Mouse (Mus musculus): Measurements from ENCODE around the gene Rab14.

Gene Rab14

DNA sequence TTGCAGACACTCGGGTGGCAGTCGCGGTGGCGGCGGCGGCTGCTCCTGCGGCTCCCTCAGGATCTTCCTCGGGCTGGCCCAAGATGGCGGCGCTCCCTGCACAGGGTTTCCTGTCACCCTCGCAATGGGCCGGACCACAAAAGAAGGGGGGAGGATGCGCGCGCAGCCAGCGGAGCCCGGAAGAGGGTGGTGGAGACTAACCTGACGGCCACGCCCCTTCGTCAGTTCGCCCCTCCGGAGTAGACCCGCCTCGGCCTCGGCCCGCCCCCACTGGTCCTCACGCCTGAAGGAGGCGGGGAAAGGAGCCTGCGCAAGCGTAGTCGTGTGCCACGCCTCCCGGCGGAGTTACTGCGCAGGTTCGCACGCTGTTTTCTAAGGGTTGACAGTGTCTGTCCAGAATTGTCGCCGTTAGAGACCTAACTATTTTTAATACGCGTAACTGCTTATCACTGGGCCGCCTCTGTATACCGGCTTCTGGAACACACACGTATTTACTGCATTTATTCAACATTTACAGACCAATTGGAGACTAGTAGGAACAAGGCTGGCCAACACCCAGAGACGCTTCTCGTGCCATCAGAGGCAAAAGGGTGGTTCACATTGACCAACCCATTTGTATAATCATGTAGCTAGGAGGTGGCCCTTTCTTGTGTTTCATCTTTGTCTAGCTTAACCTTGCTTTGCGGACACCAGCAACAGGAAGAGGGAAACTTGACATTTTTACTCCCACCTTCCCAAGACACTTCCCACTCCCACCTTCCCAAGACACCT, at the start of gene Rab14:
Gene Rab14 (minus strand): TSS at position 223 of the 771 bp plus-strand sequence.
- peak; percentile 100 for DNase-seq

DNA sequence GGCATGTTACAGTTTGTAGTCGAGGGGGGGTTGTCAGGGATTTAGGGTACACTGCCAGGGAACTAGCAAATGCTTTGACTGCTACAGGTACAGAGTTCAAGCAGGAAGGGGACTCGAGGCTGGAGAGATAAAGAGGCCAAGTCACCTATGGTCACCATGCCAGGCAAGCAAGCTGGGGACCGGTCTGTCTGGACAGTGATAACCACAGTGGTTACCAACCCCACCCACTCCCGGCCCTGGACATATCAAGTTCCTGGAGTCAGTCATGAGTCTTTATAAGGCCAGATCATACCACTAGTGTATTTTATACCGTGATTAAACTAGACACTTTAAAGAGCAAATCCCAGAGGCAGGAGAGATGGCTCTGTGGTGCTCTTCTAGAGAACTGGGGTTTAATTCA, 46.8 kb upstream of the Rab14 start:
- no peak for DNase-seq

- DNase-seq = no peak
Observed at GRCm38 (mm10) chr2:35244241-35244640, 43.3 kb upstream of the Rab14 start.

DNA sequence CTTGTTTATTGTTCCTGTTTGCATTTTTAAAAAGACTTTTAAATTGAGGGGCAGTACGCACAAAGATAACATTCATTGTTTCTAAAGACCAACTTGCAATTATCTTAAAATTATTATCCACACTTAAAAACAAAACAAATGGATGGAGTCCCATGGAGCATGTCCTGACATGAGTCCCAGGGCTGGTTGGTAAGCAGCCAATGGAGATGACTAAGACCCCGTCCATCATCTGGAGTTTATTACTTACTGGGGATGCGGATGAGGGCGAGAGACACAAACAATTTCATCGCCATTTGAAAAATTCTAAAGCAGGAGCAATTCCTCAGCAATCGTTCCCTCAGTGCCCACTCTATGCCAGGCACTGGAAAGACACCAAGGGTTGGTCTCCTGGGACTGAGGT, 34.1 kb upstream of the Rab14 start:
- DNase-seq = no peak

- no peak for DNase-seq
Observed at GRCm38 (mm10) chr2:35233898-35234297, 33.0 kb upstream of the Rab14 start.

DNA sequence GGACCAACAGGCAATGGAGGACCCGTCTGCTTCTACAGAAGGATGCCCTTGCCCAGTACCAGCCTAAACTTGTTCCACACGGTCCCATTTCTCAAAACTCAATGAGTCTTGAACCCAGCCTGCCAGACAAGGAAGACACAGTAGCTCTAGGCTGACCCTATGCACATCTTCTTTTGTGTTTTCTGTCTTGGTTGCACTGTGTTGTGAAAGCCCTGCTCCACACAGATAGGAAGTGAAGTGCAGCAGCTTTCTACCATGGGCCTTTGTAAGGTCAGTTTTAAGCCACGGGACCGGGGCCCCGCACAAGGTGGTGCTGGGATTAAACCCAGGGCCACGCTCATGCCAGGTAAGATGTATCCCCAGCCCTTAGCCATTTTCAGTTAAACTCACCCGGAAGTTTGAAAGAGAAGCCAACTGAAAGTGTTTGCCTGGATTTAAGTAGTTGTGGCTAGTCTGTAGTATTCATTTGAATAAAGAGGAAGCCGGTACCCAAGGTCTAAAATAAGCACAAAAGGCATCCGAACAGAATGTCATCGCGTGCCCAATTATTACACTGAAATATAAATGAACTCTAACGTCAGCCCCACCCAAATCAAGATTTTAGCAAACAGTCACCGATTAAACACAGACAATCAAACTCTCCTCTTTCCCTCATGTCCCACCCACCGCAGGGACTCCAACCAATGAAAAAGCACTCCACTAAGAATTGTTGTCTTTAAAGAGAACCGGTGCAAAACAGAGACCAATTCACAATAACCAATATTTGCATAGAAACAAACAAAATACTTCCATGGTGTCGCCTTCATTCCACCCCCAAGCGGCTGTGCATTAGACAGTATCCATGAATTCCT, 31.9 kb upstream of the Rab14 start:
- DNase-seq = no peak

- peak; percentile 64 to 78 for DNase-seq
Observed at GRCm38 (mm10) chr2:35231871-35232270, 31.0 kb upstream of the Rab14 start.

DNA sequence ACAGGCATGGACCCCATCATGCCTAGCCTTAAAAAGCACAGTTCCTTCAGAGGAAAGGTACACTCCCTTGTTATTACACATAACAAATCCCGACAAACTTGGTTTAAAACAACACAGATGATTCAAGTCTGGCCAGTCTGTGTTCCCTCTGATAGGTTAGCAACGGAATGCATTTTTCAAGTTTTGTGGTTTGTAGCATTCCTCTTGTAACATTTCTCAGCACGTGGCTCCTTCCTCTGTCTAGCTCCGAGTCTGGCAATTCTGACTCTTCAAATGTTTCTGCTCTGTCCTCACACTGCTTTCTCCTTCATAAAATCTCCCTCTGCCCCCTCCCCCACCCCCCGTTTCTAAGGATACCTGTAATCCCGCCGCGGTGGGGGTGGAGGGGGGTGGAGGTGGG, 29.3 kb upstream of the Rab14 start:
- no peak for DNase-seq

DNA sequence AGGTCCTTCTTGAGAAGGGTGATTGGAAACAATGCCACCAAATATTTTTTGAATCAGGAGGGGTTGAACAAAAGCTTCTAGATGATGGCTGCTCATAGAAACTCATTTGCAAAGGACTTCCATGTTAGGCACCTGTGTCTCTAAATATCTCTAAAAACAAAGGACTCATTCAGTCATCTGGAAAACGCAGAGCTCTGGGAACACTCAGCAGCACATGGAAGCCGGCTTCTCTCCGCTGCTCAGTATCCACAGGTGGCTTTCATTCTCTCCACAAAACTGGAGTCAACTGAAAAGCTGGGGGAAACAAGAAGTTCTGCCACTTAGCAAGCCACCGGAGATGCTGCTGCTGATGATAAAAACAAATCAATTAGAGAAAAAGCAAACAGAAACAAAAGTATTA, 27.2 kb upstream of the Rab14 start:
- DNase-seq = no peak

DNA sequence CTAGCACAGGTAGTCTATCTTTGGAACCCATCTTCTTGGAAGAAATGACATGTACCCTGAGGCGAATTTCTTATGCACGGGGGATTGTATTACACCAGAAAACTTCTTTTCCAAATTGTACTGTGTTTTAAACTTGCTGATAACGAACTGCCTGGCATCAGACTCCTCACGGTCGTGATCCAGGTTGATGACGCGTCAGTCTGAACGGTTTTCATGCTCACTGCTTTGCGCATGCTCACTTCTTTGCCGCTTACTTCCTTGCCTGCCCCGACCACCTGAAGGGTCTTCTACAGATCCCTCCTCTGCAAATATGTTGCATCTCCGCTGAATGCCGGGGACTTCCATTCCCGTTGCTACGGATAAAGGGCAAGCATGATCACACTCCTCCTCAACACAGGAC, 23.4 kb upstream of the Rab14 start:
- DNase-seq = no peak

DNA sequence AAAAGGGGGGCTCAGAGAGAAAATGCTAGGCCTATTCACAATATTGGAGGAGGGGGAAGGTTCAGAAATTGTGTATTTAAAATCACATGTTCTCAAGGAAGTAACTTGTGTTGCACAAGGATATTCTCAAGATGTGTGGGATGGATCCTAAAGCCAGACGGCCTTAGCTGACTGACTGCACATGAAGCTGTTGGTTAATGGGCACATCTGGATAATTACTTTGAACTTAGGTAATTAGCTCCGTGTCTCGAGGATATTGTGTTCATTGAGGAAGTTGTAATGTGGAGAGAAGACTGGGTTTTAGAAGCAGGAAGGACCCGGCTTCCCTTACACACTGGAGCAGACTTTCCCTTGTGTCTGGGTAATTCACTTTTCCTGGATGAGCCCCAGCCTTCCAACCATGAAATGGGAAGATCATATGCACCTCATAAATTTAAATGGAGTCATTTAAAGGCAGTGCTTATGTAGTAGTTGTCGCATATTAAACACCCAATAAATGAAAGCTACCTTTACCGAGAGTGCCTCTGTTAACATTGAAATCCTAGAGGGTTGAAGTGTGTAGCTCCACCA, 22.0 kb upstream of the Rab14 start:
- no peak for DNase-seq

GRCm38 (mm10) chr2:35218736-35219135, 17.8 kb upstream of the Rab14 start:
- no peak for DNase-seq

- no peak for DNase-seq
Observed at GRCm38 (mm10) chr2:35216701-35217100, 15.8 kb upstream of the Rab14 start.

DNA sequence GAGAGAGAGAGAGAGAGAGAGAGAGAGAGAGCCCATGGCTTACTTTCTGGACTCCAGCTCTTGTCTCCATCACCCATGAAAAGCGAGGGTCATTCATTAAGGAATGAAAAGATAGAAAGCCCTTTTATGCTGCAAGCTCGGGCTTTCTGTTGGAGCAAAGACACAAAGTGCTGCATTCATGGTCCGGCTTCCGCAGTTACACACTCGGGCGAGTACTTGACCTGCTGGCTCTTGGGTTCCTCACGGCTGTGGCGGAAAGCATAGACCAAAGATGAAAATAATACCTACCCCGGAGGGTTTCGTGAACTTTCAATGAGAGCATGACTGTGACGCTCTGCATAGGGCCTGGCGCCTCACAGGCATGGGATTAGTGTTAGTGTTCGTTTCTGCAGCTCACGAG, 14.4 kb upstream of the Rab14 start:
- DNase-seq = no peak

GRCm38 (mm10) chr2:35214881-35215358, 14.0 kb upstream of the Rab14 start:
- peak; percentile 83 to 87 for DNase-seq

- DNase-seq = no peak
Observed at GRCm38 (mm10) chr2:35213345-35213910, 12.5 kb upstream of the Rab14 start.

DNA sequence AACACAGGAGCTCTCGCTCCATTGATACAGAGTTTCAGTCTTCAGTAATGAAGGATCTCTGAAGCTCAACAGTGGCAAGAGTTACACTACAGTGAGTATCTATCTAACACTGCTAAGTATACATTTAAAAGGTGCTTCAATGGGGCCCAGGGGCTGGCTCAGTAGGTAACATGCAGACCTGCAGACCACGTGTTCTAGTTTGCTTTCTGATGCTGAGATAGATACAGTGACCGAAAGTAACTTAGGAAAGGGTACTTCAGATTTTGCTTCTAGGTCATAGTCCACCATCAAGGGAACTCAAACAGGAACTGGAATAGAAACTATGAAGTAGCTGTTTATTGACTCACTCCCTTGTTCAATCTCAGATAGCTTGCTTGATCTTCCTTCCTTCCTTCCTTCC, 10.8 kb upstream of the Rab14 start:
- DNase-seq = no peak

- no peak for DNase-seq
Observed at GRCm38 (mm10) chr2:35208931-35209665, 8.2 kb upstream of the Rab14 start.

DNA sequence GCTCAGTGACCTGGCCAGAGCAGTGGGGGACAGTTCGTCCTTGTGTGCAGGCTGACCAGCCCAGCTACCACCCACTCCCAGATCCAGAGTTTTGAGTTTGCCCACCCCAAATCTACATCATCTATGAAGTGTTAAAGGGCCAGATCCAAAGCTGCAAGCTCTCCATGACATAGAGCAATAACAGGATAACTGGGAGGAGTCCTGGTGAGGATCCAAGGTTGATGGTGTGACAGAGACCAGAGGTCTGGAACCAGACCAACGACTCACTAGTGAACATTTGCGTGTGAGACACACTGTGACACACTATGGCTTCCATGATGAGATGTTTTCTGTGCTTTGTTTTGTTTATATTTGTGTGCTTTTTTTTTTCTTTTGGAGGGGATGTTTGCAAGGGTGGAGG, 7.1 kb upstream of the Rab14 start:
- no peak for DNase-seq

GRCm38 (mm10) chr2:35206761-35207160, 5.8 kb upstream of the Rab14 start:
- no peak for DNase-seq

DNA sequence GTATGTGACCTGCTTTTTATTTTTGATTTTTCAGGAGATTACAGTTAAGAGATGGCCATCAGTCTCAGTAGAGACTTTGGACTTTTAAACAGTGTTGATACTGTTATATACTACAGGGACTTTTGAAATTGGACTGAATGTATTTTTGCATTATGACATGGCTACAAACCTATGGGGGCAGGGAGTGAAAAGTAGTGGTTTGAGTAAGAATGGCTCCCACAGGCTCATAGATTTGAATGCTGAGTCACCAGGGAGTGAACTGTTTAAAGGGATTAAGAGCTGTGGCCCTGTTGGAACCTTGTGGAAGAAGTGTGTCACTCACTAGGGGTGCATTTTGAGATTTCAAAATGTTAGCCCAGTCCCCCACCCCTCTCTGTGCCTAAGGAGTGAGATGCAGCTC, 2.8 kb upstream of the Rab14 start:
- DNase-seq = no peak
